Mouse (Mus musculus): ENCODE data around the gene Zgpat. TPM values are rescaled to one million over a fixed set of nuclear protein-coding genes. Genes with fewer than 3 reads are reported as not detected.
A peak's percentile ranks its signal among the peaks of the same experiment; 100 is the strongest.

The Zgpat gene
- total RNA-seq, 4 experiments from 2014 or later = 9.3 to 11.2 (median 10.3) TPM

- DNase-seq (ENCODE audit: low spot score in 2 of 2) = peak; percentile 71 to 76
Observed at GRCm38 (mm10) chr2:181384919-181385391, 20.2 kb downstream of the Zgpat start.

DNA sequence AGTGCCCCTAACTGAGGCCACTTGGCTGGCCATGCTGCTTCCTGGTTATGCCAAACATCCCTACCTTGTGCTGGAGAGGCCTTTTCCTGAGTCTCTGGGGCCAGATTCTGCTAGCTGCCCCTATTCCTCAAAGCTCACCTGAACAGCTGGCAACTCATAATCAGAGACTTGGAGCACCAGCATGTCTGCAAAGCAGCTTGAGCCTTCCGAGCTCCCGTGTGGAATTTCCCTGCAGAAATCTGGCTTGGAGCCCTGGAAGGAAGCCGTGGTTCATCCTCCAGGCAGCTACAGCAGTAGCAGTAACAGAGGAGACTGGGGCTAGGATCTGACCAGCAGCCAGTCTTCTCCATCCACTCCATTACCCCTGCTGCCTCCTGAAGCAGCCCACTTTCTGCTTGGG, 21.2 kb downstream of the Zgpat start:
- peak; percentile 50 to 53 for DNase-seq (ENCODE audit: low spot score in 2 of 2)

DNA sequence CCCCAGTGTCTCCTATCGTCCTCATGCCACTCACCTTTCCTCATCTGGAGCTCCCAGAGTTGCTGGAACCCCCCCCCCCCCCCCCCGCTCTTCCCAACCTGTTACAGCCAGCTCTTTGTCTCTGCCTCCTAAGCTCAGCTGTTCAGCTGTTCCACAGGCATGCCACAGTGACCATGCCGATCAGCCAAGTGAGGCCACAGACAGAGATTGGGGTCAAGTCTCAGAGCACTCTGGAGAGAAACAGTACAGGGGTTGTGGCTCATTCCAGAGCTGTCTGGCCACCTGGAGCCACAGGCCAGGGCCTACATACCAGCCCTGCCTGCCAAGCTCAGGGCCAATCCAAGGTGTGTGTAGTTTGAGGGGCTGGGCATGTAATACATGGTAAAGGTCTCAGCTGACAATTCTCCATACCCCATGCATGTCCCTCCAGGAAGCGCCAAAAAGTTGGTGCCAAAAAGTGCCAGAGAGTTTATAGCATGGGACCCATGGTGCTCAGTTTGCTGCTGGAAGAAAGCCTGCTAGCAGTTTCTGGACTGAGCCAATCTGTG, 22.0 kb downstream of the Zgpat start:
- no peak for DNase-seq (ENCODE audit: low spot score in 2 of 2)

DNA sequence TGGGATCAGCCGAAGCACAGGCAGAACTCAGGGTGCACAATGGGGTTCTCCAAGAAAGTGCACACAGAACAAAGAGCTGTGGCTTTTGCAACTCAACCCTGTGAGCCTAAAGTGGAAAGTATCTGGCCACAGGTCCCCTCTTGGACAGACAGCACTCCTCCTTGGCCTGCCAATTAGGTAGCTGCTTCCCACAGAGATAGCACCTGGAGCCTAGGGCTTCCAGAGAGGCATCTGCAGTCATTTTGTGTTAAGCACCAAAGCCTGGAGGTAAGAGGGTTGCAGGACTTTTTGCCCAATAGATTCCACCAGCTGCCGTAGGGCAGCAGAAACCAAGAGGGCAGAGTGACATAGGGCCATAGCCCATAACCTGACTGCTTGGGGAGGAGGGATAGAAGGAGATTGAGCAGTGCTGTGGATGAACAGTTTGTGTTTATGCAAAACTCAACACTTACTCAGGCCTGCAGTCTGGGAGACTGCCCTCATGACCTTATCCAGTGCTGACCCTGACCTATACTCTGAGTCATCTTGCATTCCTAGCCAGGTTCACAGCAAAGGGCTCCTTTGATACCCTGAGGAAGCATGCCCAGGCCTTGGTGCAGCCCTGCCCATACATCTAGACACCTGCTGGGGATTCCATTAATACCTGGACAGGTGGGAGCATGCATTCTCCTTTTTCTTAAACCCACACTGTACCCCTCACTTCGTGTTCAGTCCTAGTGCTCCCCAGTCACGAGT, 25.6 kb downstream of the Zgpat start:
- DNase-seq (ENCODE audit: low spot score in 2 of 2) = no peak

- DNase-seq (ENCODE audit: low spot score in 2 of 2) = no peak
Observed at GRCm38 (mm10) chr2:181391022-181391421, 26.3 kb downstream of the Zgpat start.

DNA sequence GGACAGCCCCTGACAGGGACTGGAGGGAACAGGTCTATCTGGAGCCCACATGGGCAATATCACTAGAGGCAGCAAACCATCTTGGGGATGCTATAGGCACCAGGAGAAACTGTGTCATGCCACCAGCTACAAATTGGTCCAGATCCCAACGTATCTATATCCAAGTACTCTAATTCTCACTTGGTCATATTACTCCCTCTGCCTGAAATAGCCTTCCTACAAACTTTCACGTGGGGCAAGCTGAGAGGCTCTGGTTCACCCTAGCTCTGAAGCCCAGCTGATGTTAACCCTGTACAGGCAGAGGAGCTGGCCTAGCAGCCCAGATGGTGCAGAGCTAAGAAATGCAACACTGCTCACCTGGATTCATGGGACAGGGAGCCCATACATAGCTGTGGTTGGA, 26.8 kb downstream of the Zgpat start:
- no peak for DNase-seq (ENCODE audit: low spot score in 2 of 2)

DNA sequence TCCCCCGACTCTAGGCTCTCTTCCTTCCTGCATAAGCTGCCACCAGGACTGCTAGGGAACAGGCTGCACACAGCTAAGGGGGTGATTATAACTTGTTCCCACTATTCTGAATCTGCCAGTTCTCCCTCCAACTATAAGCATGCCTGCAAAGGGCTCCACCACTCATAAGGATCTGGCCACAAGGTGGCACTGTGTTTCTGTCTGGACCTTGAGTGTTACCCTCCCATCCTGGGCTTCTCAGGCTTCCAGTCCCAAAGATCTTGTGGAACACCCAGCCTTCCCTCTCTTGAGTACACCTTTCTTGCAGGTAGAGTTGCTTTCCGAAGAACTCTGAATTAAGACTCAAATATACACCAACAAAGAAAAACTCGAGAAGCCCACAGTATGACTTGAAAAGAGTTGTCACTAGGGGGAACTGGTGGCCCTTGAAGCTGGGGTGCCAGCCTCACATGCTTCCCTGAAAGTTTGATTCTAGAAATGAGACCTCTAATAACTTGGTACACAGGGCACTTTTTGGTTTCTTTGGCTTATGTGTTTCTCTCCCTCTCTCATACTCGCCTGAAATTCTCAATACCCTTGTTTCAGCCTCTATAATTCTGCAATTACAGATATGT, 28.0 kb downstream of the Zgpat start:
- peak; percentile 80 for DNase-seq (ENCODE audit: low spot score in 2 of 2)

GRCm38 (mm10) chr2:181394086-181394485, 29.4 kb downstream of the Zgpat start:
- no peak for DNase-seq (ENCODE audit: low spot score in 2 of 2)

- no peak for DNase-seq (ENCODE audit: low spot score in 2 of 2)
Observed at GRCm38 (mm10) chr2:181397207-181397761, 32.6 kb downstream of the Zgpat start.

DNA sequence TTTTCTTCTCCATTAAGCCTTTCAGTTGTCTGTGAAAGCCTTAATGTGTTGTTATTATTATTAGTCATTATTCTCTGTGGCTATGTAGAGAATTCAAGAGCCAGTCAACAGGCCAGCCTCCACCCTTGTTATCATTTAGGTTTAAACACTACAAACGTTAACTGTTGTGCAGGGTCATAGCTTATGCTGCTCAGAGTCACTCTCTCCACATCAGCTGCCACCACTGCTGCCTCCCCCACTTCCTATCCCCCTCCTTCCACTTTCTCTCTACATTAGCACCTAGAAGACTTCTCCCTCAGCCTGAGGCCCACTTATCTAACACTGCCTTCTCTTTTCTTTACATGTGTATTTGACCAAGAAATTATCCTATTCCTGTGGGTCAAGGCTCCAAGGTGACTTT, 36.8 kb downstream of the Zgpat start:
- no peak for DNase-seq (ENCODE audit: low spot score in 2 of 2)

GRCm38 (mm10) chr2:181403722-181404121, 39.0 kb downstream of the Zgpat start:
- DNase-seq (ENCODE audit: low spot score in 2 of 2) = no peak

DNA sequence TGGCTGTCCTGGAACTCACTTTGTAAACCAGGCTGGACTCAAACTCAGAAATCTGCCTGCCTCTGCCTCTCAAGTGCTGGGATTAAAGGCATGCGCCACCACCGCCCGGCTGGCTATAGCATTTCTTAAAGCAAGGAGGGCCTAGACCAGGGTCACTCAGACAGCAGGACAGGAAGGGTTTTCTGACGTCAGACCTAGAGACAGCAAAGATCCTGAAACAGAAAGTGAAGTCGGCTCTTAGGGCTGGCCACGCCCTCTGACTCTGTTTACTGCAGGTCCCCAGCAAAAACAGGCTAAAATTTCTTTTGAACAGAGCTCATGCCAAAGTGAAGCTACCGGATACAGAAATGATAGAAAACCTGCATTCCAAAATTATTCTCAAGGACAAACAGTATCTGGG, 44.9 kb downstream of the Zgpat start:
- DNase-seq (ENCODE audit: low spot score in 2 of 2) = no peak

DNA sequence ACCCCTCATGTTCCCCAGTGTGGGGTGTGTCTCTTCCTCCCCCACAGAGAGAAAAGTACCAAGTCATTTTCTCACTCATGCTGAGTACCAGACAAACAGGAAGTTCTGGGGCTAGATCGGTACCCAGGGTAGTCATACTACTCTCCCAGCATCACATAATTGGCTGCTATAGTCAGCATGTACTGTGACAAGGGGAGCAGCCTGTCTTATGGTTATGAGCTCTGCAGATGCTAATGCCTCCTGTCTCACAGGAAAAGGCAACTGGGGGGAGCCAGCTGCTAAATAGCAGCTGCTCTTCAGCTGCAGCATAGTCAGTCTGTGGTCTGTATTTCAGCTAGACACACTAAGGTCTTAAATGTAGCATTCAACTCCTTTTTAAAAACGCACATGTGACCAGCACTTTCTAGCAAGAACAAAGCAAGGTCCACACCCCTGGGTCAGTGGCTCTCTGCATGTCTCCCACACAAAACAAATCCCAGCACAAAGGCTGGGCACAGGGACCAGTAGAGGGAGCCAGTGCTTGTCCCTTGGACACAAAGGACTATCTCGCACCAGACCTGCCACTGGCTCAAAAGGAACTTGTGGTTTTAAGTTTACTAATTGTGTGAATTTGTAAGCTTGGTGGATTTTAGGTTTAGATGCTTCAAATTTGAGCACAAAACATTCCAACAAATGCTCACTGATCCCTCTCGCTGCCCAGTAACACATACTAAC, 46.2 kb downstream of the Zgpat start:
- peak in 1 of 2 experiments; percentile 40 for DNase-seq (ENCODE audit: low spot score in 2 of 2)

GRCm38 (mm10) chr2:181413141-181413540, 48.4 kb downstream of the Zgpat start:
- no peak for DNase-seq (ENCODE audit: low spot score in 2 of 2)

GRCm38 (mm10) chr2:181415945-181416344, 51.2 kb downstream of the Zgpat start:
- no peak for DNase-seq (ENCODE audit: low spot score in 2 of 2)

DNA sequence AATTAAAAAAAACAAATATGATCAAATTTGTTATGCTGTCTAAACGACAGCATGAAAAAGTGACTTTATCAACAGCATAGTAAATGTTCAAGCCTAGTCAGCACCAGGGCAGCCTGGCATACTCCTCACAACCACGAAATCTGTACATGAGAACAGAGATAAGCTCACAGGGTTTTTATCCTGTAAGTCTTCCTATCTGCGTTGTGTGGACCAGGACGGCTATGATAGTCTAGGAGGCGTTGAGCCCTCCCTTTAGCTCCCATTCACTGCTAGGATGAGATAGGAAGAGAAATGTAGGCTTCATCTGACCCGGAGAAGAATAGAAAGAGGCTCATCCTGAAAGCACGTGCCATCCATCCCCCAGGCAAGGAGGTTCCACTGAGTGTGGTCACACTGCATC, 54.6 kb downstream of the Zgpat start:
- no peak for DNase-seq (ENCODE audit: low spot score in 2 of 2)

DNA sequence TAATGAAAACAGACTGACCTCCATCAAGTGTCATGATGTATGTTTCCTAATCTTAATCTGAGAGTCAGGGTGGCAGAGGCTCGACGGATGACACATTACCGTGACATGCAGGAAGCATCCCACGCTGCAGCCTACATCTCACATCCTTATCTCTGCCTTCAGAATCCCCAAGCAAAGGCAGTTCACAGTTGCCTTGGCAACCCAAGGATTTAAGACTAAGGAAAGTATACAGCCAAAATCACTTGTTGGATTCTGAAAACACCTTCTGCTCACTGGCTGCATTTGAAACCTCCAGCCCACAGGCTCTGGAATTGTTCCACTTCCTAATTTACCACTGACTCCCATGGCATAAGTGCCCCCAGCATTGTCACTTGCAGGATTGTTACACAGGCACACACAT, 55.7 kb downstream of the Zgpat start:
- no peak for DNase-seq (ENCODE audit: low spot score in 2 of 2)

DNA sequence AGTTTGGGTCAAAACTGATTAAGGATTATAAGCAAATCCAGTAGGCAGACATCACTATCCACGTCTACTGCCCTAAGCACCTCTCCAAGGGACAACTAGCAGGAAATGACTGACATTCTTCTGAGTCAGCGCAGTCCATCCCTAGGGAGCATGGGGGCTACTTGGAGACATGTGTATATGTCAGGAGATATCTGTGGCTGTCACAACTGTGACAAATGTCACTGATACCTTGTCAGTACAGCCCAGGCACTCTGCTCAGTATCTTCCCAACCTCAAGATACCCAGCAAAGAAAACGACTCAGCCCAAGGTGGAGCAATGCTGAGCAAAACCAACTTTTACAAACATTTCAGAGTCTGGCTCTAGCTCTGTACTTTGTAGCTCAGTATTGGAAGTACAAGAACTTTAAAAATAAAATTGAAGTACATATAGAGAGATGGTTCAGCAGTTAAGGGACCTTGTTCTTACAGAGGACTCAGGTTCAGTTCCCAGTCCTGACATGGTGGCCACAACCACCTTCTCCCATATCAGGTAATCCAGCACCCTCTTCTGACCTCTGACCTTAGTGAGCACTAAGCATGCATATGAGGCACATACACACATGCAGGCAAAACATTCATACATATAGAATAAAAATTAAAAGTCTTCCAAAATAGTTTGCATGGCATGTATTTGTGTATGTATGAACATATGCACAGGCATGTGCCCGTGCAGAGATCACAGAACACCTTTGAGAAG, 56.3 kb downstream of the Zgpat start:
- no peak for DNase-seq (ENCODE audit: low spot score in 2 of 2)

DNA sequence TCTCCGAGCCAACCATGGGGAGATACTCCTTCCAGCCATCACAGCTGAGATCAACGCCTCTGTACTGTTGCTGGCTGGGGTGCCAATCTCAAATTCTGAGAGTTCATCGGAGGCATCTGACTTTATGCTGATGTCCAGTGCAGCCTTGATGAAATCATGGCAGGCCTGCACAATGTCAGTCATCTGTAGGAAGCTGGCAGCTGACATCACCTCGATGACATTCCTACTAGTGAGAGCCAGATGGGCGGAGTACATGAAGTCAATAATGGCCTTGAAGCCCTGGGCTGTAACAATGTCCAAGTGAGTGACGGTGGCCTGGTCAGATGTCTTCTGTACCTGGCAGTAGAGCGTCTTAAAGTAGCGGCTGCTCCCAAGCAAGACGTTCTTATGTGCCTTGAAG, 59.1 kb downstream of the Zgpat start:
- no peak for DNase-seq (ENCODE audit: low spot score in 2 of 2)
